Mouse (Mus musculus) small intestine, adult 2 months (tissue): ENCODE results near the gene Scpep1.

Experiments
- CTCF ChIP-seq: fragments of 200-500 bp; IDR thresholded peaks from 2 replicates; pipeline ENCODE4 v1.5.1; 2012; ENCODE audit warnings: low read depth, mild to moderate bottlenecking, control low read depth, inconsistent platforms, low read length, moderate library complexity, mixed read lengths; ENCODE audit not compliant: insufficient replicate concordance, insufficient read length; ENCODE audit errors: extremely low read depth
- POLR2A ChIP-seq: fragments of 200-500 bp; IDR thresholded peaks from 2 replicates; pipeline ENCODE4 v1.6.1; 2012; ENCODE audit warnings: low read depth, mild to moderate bottlenecking, control low read depth, inconsistent platforms, low read length, moderate library complexity

DNA sequence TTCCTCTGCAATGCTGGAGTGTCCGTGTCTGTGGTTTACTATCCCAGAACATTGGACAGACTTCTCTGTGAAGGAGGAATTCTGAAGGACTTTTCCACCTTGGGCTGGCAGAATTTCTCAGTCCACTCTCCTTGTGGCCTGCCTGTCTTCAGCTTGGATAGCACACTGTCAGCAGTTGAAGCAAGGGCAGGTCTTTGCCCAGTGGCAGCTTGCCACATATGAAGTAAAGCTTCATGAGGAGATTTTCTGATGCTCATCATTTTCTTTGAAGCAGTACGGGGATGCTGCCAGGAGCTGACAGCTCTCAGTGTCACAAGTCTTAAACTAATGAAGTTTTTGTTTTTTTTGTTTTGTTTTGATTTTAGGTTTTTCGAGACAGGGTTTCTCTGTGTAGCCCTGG lies 3.6 kb upstream of the Scpep1 start:
- TF ChIP-seq CTCF (no peak), POLR2A (no peak)
